Mouse (Mus musculus) liver, embryonic 15.5 days (tissue): ENCODE results near the gene Znrf1. TPM values are rescaled to one million over a fixed set of nuclear protein-coding genes. Genes with fewer than 3 reads are reported as not detected.
A peak's percentile ranks its signal among the peaks of the same experiment; 100 is the strongest.

Experiments used
- ATAC-seq: fragments of 200-750 bp; cut with Nextera tagmentation; 2 replicates; pipeline ENCODE4 v1.8.0; 2017; ENCODE audit warnings: moderate number of reproducible peaks, mild to moderate bottlenecking, moderate library complexity; ENCODE audit not compliant: insufficient read depth
- H3K27ac ChIP-seq: fragments of 300-500 bp; sonication (generic); replicated peaks from 2 replicates; pipeline ENCODE4 v1.5.1; 2015; ENCODE audit warnings: mild to moderate bottlenecking, inconsistent platforms
- H3K27me3 ChIP-seq: fragments of 300-500 bp; sonication (generic); 2 replicates; pipeline ENCODE4 v1.6.1; 2015; ENCODE audit warnings: mild to moderate bottlenecking, inconsistent platforms
- H3K36me3 ChIP-seq: fragments of 300-500 bp; sonication (generic); replicated peaks from 2 replicates; pipeline ENCODE4 v1.6.1; 2015; ENCODE audit warnings: moderate library complexity, mild to moderate bottlenecking, inconsistent platforms
- H3K4me1 ChIP-seq: fragments of 300-500 bp; sonication (generic); replicated peaks from 2 replicates; pipeline ENCODE4 v1.6.1; 2015; ENCODE audit warnings: inconsistent platforms
- H3K4me2 ChIP-seq: fragments of 300-500 bp; sonication (generic); 2 replicates; pipeline ENCODE4 v1.6.1; 2015; ENCODE audit warnings: moderate library complexity, mild to moderate bottlenecking, inconsistent platforms
- H3K4me3 ChIP-seq: fragments of 300-500 bp; sonication (generic); replicated peaks from 2 replicates; pipeline ENCODE4 v1.5.1; 2015; ENCODE audit warnings: mild to moderate bottlenecking, inconsistent platforms
- H3K9ac ChIP-seq: fragments of 300-500 bp; sonication (generic); 2 replicates; pipeline ENCODE4 v1.6.1; 2015; ENCODE audit warnings: moderate library complexity, mild to moderate bottlenecking, inconsistent platforms
- H3K9me3 ChIP-seq: fragments of 300-500 bp; sonication (generic); replicated peaks from 2 replicates; pipeline ENCODE4 v1.6.1; 2016; ENCODE audit warnings: inconsistent platforms
- WGBS: fragments of 180-500 bp; shearing (Covaris S2); methylation state at CpG from one replicate; pipeline ENCODE4 v1.1.7; 2015; ENCODE audit warnings: mixed read lengths; ENCODE audit not compliant: insufficient replicate concordance; 5-methylcytosine and 5-hydroxymethylcytosine counted together
- polyA plus RNA-seq: library from polyadenylated mRNA; unstranded; fragments of >200 nt; fragmentation: Nextera tagmentation; extraction: Ambion mirVana; gene quantifications from 2 replicates; pipeline ENCODE4 v1.2.1, GENCODE M21; 2015

Znrf1 gene
- polyA plus RNA-seq, 1 experiment from 2014 or later = 6.6 TPM

DNA sequence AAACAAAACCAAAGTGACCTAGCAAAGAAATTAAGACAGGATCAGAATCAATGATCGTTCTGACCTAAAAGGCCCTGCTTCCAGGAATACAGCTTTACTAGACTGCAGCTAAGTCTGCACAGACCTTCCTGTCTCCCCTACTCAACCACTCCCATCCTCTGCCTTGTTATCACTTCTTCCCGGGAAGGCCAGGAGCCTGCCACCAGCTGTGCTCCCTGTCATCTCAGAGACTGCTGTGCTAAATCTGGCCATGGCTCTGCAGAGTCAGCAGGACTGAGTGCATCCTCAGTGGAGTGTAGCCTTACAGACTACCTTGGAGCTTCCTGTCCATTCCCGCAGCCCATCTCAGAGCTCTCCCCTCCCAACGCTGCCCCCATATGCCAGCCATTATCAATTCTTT is 25.5 kb upstream of the Znrf1 start:
- Histone ChIP-seq H3K9ac (no peak overlapping the region), H3K4me3 (no peak overlapping the region), H3K27me3 (no peaks in the 10 kb centered on the region), H3K27ac (peak overlapping the region; percentile 69), H3K4me2 (no peak overlapping the region; the same call in 1 of the 2 replicates), H3K9me3 (no peaks in the 10 kb centered on the region), H3K4me1 (peaks cover 35% of the 10 kb centered on the region), H3K36me3 (peaks cover 2% of the 10 kb centered on the region; the same call in 1 of the 2 replicates)
- WGBS = 37% methylated on average over 4 of the region's 4 CpGs
- ATAC-seq = peak; percentile 63

DNA sequence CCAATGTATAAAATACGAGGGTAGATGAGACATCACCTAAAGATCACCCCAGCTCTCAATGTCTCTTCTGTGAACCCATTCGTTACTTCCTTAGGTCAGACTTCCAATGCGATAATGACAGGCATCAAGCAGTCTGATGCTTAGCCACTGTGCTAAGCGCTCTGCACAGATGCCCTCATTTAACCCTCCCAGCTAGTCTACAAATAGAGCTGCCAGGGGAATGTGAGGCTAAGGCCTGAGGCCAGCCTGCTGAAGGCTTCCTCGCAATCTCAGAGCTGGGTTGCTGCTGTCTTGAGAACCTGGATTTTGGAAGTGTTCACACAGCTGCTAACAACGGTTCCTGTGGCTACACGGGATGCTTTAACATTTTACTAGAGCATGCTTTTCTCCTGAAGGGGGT is 23.0 kb upstream of the Znrf1 start:
- Histone ChIP-seq H3K27me3 (no peaks in the 10 kb centered on the region), H3K4me1 (peaks cover 51% of the 10 kb centered on the region), H3K9ac (no peak overlapping the region), H3K4me2 (no peak overlapping the region), H3K36me3 (peaks cover 4% of the 10 kb centered on the region; the same call in 1 of the 2 replicates), H3K9me3 (no peaks in the 10 kb centered on the region), H3K27ac (no peak overlapping the region), H3K4me3 (no peak overlapping the region)
- no peak for ATAC-seq
- WGBS = 73% methylated on average over 7 of the region's 7 CpGs

DNA sequence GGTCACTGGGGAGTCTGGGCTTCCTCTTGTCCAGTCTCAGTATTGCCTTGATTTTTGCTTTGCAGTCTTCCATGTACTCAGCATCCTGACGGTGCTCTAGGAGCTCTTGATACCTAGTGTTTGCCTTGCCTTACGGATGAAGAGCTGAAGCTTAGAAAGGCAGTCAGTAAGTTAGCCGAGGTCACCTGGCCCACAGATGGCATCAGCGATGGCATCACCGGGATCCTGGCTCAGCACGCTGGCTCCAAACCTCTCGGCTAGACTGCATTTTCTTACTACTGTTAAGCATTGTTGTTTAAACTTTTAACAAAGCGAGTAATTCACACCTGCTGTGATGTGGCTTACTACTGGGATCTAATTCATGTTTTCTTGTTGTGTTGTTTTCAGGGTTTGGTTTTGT is 22.5 kb upstream of the Znrf1 start:
- ATAC-seq = no peak
- no peaks in the 10 kb centered on the region for H3K27me3 ChIP-seq
- no peak overlapping the region for H3K9ac ChIP-seq
- no peaks in the 10 kb centered on the region for H3K9me3 ChIP-seq
- no peak overlapping the region for H3K4me2 ChIP-seq
- H3K36me3 ChIP-seq = peaks cover 4% of the 10 kb centered on the region; the same call in 1 of the 2 replicates
- whole genome bisulfite sequencing = 75% methylated on average over 8 of the region's 8 CpGs
- no peak overlapping the region for H3K27ac ChIP-seq
- H3K4me1 ChIP-seq = peaks cover 49% of the 10 kb centered on the region
- no peak overlapping the region for H3K4me3 ChIP-seq

DNA sequence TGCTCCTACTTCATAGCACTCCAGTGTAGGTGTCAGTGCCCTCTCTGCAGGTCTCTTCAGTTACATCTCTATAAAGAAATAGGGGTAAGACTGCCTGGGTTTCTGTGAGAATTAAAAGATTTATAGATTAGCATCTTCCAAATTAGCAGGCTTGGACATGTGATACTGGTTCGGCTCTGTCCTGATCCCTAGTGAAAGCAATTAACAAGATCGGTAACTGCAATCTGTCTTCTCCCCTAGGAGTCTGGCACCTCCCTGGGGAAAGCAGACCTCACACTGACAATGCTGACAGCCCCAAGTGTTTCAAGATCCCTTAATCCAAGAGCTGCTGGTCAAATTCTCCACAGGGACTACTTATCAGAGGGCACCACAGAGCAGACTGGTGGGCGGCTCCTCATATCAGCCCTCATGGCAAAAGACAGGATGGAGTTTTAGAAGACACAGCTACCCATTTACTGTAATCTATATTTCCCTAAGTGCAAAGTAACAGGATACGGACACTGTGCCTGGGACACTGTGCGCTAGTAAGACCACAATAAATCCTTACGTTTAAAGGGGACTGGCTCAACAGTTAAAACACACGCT is 19.4 kb upstream of the Znrf1 start:
- H3K27me3 ChIP-seq = no peaks in the 10 kb centered on the region
- no peak overlapping the region for H3K9ac ChIP-seq
- peaks cover 32% of the 10 kb centered on the region for H3K4me1 ChIP-seq
- H3K27ac ChIP-seq = peak overlapping the region; percentile 69
- H3K4me2 ChIP-seq = peak overlapping the region; percentile 27
- peak; percentile 85 for ATAC-seq
- H3K4me3 ChIP-seq = no peak overlapping the region
- no peaks in the 10 kb centered on the region for H3K9me3 ChIP-seq
- 55% methylated on average over 7 of the region's 7 CpGs for WGBS
- peaks cover 4% of the 10 kb centered on the region; the same call in 1 of the 2 replicates for H3K36me3 ChIP-seq

GRCm38 (mm10) chr8:111517466-111517865 is 18.4 kb upstream of the Znrf1 start:
- 71% methylated on average over 2 of the region's 2 CpGs for WGBS
- no peak for ATAC-seq
- H3K4me1 ChIP-seq = peaks cover 32% of the 10 kb centered on the region
- H3K36me3 ChIP-seq = peaks cover 4% of the 10 kb centered on the region; the same call in 1 of the 2 replicates
- H3K4me2 ChIP-seq = no peak overlapping the region
- H3K9ac ChIP-seq = no peak overlapping the region
- H3K4me3 ChIP-seq = no peak overlapping the region
- peak overlapping the region; percentile 29; the same call in 1 of the 2 replicates for H3K27ac ChIP-seq
- no peaks in the 10 kb centered on the region for H3K27me3 ChIP-seq
- H3K9me3 ChIP-seq = no peaks in the 10 kb centered on the region

GRCm38 (mm10) chr8:111521713-111522429 is 14.0 kb upstream of the Znrf1 start, which contains the start of gene Wdr59:
Gene Wdr59 (minus strand): TSS chr8:111522092.
- H3K9ac ChIP-seq = peak within 1 kb of the TSS; percentile 62
- no peaks in the 10 kb centered on the region for H3K27me3 ChIP-seq
- H3K4me3 ChIP-seq = peak within 1 kb of the TSS; percentile 82
- H3K9me3 ChIP-seq = no peaks in the 10 kb centered on the region
- ATAC-seq = peak; percentile 99
- peak within 1 kb of the TSS; percentile 69 for H3K27ac ChIP-seq
- peaks cover 23% of the 10 kb centered on the region for H3K4me1 ChIP-seq
- peak within 1 kb of the TSS; percentile 82 for H3K4me2 ChIP-seq
- under 1% methylated on average over 34 of the region's 34 CpGs for WGBS
- H3K36me3 ChIP-seq = no peaks in the 10 kb centered on the region

- no peak for ATAC-seq
- WGBS = 41% methylated on average over 6 of the region's 6 CpGs
Observed at GRCm38 (mm10) chr8:111526403-111527024, 9.4 kb upstream of the Znrf1 start.

DNA sequence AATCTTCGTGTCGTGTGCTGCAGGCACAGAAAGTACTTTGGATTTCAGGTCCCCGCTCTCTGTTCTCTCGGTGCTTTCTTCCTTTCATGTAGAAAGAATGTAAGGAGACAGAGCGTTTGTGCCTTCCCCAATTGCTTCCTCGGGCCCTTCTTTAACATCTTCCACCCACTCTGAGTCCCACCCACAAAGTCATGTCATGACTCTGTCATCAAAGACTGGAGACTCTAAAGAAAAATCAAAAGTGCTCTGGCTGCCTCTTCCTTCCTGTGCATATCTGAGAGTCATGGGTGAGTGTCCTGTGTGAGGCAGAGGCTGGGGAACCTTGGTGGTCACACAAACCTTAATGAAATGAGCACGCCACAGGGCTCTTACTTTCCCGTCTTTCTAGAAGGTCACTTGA is 8.7 kb upstream of the Znrf1 start:
- Histone ChIP-seq H3K4me3 (no peak overlapping the region), H3K36me3 (no peaks in the 10 kb centered on the region), H3K4me2 (no peak overlapping the region), H3K27me3 (no peaks in the 10 kb centered on the region), H3K4me1 (peaks cover 3% of the 10 kb centered on the region), H3K9me3 (no peaks in the 10 kb centered on the region), H3K9ac (no peak overlapping the region), H3K27ac (no peak overlapping the region)
- WGBS = 41% methylated on average over 8 of the region's 8 CpGs
- ATAC-seq = no peak

More at GRCm38 (mm10) chr8:111526403-111527024, 9.4 kb upstream of the Znrf1 start:
- Histone ChIP-seq H3K36me3 (no peaks in the 10 kb centered on the region), H3K9me3 (no peaks in the 10 kb centered on the region), H3K4me1 (peaks cover 5% of the 10 kb centered on the region), H3K9ac (no peak overlapping the region), H3K27me3 (no peaks in the 10 kb centered on the region), H3K4me3 (no peak overlapping the region), H3K4me2 (no peak overlapping the region), H3K27ac (no peak overlapping the region)

GRCm38 (mm10) chr8:111528071-111528470 is 7.8 kb upstream of the Znrf1 start:
- no peak overlapping the region for H3K4me2 ChIP-seq
- H3K9ac ChIP-seq = no peak overlapping the region
- ATAC-seq = no peak
- 58% methylated on average over 5 of the region's 5 CpGs for WGBS
- H3K9me3 ChIP-seq = no peaks in the 10 kb centered on the region
- H3K27ac ChIP-seq = no peak overlapping the region
- no peaks in the 10 kb centered on the region for H3K36me3 ChIP-seq
- H3K4me3 ChIP-seq = no peak overlapping the region
- no peaks in the 10 kb centered on the region for H3K27me3 ChIP-seq
- no peaks in the 10 kb centered on the region for H3K4me1 ChIP-seq

- no peak overlapping the region for H3K4me2 ChIP-seq
- H3K4me1 ChIP-seq = no peaks in the 10 kb centered on the region; the same call in 1 of the 2 replicates
- H3K27me3 ChIP-seq = no peaks in the 10 kb centered on the region
- no peak overlapping the region for H3K4me3 ChIP-seq
- no peaks in the 10 kb centered on the region for H3K36me3 ChIP-seq
- H3K27ac ChIP-seq = no peak overlapping the region
- 71% methylated on average over 12 of the region's 12 CpGs for WGBS
- ATAC-seq = no peak
- no peaks in the 10 kb centered on the region for H3K9me3 ChIP-seq
- no peak overlapping the region for H3K9ac ChIP-seq
Observed at GRCm38 (mm10) chr8:111531191-111531590, 4.7 kb upstream of the Znrf1 start.

- Histone ChIP-seq H3K4me1 (no peaks in the 10 kb centered on the region; the same call in 1 of the 2 replicates), H3K36me3 (no peaks in the 10 kb centered on the region), H3K27ac (no peak overlapping the region), H3K4me3 (no peak overlapping the region), H3K9ac (no peak overlapping the region), H3K9me3 (no peaks in the 10 kb centered on the region), H3K4me2 (no peak overlapping the region), H3K27me3 (no peaks in the 10 kb centered on the region)
- WGBS = 81% methylated on average over 17 of the region's 17 CpGs
- ATAC-seq = no peak
Observed at GRCm38 (mm10) chr8:111531621-111532020, 4.3 kb upstream of the Znrf1 start.
